Mouse (Mus musculus): ENCODE results near the gene Blzf1.

- TF ChIP-seq POLR2A (IDR thresholded peaks at IDR 0.05; ENCODE audit: borderline replicate concordance, insufficient read depth, low read length) (no peak), CTCF (IDR thresholded peaks at IDR 0.05; ENCODE audit: borderline replicate concordance, insufficient read depth, low read depth, low read length) (no peak)
These were observed 25.3 kb upstream of the Blzf1 start for GRCm38 (mm10) chr1:164332559-164332958.

All from cerebellum, adult 2 months (tissue).